Mouse (Mus musculus): ENCODE results near the gene Pde4c.

- TF ChIP-seq POLR2A (IDR thresholded peaks at IDR 0.05; ENCODE audit: extremely low read depth, insufficient read depth, low read length) (0 out of 2 replicates have a peak, but pooled peaks have one; percentile 35), CTCF (IDR thresholded peaks at IDR 0.05; ENCODE audit: low read depth, low read length) (no peak)
Observed at GRCm38 (mm10) chr8:70743656-70744590, 20.4 kb downstream of the Pde4c start.
